Mouse (Mus musculus) brain, adult 2 months (tissue): ENCODE results near the gene Rab11fip3.

Experiments
- DNase-seq: peaks from one replicate; pipeline ENCODE4 v3.0.0; 2011; ENCODE audit warnings: low read depth, low spot score

Gene Rab11fip3

DNA sequence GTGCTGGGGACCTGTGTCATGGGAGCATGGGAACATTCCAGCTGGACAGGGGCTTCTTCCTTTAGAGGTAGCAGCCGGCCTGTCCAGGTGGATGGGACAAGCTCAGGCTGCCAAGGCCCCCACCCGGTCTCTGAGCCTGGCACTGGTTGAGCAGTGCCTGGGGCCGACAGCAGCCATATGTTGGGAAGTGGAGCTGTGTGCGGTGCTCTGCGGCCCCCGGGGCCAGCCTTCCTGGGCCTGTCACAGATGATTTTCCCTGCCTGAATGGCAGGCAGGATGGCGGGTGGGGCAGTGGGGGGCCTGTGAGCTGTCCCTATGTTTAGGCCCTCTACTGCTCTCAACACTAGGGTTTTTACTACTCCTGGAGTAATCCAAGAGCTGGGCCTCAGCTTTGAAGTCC, 113.2 kb downstream of the Rab11fip3 start:
- peak; percentile 96 for DNase-seq

DNA sequence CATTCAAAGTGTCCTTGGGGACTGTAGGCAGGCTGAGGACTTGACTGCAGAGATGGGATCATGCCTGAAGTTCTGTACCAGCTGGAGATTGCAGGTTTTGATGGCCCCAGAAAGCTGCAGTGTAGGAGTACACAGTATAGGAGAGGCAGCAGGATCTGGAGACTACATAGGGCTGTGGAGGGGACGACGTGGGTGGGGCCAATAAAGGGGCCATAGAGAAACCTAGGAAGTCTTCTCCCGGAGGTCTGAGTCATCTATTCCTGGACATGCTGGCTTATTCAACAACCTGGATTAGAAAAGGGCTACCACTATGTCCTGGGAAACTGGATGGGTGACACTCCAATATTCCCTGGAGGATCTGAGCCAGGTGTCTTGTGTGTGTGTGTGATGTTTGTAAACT, 113.6 kb downstream of the Rab11fip3 start:
- DNase-seq = peak; percentile 63

DNA sequence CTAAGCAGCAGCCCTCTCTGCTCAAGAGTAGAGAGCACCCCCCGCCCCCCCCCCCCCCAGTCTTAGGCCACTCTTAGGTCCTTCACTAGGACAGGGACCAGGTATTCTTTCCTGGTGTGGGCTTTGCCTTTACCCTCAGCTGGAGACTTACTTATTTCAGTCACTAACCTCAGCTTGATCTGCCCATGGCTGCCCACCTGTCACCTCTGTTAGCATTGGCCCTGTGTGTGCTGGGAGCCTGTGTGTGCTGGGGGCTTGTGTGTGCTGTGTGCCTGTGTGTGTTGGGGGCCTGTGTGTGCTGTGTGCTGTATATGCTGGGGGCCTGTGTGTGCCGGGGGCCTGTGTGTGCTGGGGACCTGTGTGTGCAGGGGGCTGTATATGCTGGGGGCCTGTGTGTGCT, 114.7 kb downstream of the Rab11fip3 start:
- no peak for DNase-seq

DNA sequence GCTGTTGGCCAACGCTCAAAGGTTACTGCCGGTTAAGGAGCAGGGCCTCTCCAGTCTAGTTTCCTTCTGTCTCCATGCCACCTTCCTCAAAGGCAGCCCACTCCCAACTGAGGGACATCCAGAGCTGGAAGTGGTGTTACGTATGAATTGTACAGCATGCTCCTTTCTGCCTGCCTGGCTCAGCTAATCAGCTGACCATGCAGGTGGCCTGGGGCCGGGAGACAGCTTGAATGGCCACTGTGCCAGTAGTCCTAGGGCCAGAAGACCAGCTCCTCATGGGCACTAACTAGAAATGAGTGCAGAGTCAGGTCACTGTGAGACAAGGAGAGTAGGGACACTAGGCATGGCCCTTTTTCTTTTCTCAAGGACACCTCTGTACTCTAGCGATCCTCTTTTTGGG, 116.2 kb downstream of the Rab11fip3 start:
- peak; percentile 92 for DNase-seq

DNA sequence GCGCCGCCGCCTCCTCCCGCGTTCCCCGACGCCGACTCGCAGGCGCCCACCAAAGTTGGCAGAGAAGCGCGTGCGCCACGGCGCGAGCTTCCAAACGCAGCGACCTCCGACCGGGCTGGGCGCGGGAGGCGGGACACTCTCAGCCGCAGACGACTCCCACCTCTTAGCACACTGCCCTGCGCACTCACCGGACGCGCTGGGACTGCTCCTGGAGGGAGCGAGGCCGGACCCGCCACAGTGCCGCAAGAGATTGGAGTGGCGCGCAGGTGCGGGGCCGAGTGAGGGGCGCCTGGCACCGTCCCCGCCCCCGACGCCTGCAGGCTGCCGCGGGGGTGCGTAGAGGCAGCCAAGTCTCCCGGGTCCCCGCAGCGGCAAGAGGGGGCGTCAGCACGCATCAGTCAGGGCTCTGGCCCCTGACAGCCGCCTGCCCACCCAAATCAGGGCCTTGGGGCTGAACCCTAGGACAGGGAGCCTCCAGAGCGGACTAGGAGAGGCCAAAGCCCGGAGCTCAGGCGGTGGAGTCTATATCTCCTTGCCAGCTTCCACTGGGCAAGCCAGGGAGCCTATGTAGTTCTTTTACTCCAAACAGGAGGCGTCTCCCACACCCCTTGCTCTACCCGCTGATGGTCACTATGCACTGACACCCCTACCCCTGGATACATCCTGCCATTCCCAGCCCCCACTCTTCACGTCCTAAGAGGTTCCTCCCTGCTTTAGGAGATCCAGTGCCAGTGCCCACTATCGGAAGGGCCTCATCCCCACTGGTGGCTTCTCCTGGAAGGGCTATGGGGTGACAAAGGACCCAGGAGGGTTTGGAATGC, 117.3 kb downstream of the Rab11fip3 start, which contains the start of gene A930017K11Rik:
TSS of gene A930017K11Rik (minus strand) at position 763 of the 821 bp plus-strand sequence.
- peak; percentile 69 for DNase-seq

DNA sequence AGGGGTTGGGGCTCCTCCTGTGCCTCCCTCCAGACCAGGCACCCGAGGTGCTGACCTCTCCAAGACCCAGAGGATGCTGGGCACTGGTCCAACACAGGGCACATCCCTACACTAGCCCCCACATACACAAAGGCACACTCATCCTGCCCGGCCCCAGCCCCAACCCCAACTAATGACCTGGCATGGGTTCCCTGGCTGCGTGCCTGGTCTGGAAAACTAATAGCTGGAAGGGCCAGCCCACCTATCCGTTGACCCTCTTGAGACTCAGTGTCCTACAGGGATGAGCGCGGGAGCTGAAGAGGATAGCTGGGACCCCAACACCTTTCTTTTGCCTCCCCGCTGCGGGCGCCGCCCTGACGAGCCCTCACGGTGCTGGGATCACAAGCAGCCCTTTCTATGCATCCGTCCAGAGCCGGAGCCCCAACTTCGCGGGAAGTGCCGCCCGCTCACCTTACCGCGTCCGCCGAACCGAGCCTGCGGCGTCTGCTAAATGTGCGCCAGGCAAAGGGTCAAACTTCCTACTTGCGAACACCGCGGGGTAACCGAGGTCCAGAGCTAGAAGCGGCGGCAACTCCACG, 118.0 kb downstream of the Rab11fip3 start:
- DNase-seq = peak; percentile 53

DNA sequence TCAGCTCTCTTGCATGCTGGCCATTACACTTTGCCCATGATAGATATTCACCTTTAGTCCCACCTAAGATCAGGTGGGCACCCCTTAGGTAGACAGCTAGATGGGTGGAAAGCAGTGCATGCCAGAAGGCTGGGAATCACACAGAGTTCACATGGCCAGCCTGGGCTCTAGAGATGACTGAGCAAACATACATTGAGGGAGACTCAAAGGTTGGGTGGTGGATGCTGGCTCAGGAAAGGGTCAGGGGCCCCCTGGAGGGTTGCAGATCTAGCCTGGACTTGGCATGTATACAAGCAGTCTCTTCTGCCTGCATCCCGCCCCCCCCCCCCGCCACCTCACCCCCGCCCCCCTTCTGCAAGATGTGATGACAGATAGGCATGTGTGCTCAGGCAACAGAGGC, 118.6 kb downstream of the Rab11fip3 start:
- DNase-seq = no peak

DNA sequence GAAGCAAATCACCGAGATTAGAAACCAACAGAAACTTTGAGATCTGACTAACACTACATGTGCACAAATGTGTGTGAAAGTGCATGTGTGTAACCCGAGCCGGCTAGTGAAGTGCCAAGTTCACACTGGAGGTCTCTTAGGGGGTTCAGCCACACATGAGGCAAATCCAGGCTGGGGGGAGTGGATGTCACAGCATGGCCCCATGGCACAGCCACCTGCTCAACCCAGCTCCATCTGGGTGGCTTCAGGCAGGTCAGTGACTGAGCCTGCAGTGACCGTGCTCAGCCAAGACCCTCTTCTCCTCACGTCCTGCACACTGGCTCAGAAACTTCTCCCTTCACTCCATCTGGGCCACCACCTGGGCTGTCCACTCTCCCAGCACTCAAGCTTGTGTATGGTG, 119.4 kb downstream of the Rab11fip3 start:
- peak; percentile 43 for DNase-seq

DNA sequence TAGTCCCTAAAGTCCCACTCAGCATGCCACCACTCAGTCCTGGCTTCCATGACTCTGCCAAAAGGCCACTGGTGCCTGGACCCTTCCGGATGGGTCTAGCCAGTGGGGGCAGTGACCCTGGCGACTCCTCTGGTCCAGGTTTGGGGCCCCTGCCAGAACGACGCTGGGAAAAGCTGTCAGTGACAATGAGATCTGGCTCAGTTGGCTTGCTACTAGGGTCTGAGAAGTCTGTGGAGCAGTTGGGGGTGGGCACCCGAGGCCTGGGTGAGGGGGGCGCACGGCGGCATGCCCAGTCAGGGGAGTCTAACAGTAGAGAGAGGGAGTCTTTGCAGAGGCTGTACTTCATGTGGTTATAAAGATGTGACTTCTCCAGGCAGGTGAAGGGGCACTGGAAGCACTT, 121.3 kb downstream of the Rab11fip3 start:
- no peak for DNase-seq

DNA sequence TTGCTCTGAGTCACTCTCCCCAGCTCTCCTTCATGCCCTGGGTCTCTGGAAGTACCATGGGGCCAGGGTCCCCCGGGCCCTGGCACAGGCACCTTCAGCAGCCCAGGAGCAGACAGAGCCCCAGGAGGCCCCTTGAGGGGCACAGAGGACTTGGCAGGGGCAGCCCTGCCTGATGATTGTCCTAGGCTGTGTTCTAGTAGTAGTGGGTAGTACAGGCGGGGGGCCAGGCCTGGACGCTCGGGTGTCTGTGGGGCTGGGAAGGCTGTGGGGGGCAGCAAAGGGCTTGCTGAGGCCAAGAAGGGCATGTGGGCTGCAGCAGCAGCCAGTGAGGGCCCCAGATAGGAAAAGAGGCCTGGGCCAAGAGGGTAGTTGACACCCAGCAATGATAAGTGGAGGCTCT, 121.8 kb downstream of the Rab11fip3 start:
- DNase-seq = no peak

DNA sequence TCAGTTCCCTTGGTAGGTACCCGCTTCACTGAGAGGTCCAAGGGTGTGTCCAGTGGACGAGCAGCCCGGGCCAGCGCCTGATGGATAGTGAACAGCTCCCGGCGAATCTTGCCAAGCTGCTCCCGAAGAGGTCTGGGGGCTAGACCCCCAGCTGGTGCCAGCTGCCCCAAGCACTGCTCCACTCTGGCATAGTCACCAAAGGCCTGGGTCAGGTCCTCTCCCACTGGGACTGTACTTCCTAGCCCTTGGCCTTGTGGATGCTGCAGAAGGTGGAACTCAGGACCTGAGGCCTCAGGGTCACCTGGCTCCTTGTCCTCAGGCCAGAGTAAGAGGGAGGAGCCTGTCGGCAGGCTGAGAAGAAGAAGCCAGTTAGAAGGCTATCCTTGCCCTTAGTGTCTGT, 122.5 kb downstream of the Rab11fip3 start:
- DNase-seq = no peak

DNA sequence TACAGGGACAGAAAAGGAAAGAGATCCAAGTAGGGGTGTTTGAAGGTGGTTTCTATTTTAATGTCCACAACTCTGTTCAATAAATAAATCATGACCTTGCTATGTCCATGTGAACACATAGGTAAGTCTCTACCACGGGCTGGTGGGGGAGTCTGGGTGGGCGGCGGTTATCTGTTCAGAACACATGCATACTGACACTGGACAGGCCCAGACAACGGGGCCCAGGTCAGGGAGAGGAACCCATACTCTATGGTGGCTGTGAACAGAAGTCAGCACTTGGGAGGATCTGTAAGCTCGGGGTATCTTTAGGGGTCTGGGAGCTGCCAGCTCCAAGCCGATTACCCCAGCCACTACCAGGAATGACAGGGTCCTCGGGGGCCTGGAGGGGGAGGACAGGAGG, 123.0 kb downstream of the Rab11fip3 start:
- DNase-seq = no peak

DNA sequence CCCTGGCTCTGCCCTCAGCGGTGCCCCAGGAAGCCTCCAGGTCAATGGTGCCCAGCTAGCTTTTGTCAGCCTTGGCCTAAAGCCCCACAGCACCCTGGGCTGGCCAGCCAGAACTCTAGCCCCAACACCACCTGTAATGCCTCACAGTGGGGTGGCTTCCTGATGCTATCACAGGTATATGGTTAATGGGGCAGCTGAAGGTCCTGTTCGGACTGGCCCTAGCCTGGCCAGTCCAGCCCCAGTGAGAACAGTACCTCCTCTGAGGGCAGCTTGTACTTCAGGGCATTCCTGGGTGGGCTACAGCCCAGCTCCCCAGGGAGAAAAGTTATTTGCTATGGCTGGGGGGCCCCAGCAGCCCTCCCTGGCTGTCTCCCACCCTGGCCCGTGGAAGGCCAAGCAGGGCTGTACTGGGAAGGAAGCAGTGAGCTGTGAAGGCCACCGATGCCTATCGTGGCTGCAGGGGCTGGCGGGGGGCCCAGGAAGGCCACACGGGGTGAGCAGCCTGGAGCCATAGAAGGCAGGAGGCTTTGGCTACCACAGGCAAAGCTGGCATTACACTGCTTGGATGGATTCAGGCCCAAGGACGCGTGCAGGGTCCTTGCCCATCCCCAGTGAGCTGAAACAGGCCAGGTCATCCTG, 123.7 kb downstream of the Rab11fip3 start:
- no peak for DNase-seq

DNA sequence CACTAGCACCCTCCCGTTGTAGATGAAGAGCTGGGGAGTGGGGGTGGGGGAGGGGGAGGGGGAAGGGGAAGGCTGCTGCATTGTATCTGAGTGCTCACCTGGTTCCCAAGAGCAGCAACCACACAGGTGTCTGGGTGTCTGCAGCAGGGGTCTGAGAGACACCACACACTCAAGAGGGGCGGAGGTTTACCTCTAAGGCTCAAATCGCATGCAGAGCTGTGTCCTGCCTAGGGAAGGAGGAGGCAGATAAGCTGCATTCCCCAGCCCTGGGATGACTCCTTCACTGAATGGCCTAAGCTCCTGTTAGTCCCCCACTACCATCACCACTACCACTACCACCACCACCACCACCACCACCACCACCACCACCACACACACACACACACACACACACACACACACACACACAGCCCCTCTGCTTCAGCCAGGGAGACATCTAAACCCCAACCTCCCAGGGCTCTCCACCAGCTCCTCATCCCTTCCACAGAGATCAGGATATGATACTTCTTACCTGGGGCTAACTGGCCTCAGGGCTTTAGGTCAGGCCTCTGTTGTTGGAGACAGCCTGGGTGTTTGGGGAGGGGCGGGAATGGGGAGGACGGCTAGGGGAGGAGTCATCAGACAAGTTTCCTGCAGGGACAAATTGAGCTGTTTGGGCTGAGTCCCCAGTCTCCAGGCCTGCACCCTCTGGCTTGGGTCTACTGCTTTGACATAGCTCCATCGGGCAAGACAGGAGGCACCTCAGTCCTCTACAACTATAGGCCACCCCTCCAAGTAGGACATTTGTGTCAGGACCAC, 124.8 kb downstream of the Rab11fip3 start, which contains the start of the genes Pigq and Nhlrc4:
TSS of gene Pigq (minus strand) at position 571 of the 798 bp plus-strand sequence.
TSS of gene Nhlrc4 (minus strand) at position 596 of the 798 bp plus-strand sequence.
- DNase-seq = no peak

DNA sequence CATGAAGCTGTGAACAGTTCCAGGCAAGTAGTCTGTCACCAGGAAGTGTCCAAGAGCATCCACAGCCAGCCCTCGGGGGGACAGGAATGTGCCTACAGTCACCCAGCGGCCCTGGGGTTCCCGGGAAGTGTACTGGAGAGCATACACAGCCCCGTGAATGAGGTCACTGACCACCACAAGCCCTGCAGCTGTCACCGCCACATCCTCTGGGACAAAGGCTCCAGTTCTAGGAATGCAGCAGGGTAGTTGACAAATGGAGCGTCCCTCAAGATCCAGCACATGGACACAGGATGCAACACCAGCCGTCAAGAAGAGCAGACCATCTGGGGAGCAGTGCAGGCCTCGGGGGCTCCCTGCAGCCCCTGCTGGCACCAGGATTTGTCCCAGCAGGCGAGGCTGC, 125.6 kb downstream of the Rab11fip3 start:
- DNase-seq = no peak

DNA sequence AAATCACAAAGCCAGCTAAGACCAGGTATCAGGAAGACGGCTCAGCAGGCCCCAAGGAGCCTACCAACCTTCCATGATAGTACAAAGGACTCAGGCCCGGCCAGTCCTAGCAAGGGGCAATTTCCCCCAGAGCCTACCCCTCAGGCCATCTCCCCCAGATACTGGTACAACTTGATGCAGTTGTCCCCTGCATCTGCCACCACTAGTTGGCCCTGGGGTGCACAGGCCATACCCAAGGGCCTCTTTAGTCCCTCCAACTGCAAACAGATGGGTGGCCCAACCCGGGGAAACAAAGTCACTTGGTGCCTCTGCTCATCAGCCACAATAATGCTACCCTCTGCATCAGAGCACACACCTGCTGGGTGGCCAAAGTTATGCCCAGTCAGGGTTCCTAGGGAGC, 126.1 kb downstream of the Rab11fip3 start:
- DNase-seq = no peak

DNA sequence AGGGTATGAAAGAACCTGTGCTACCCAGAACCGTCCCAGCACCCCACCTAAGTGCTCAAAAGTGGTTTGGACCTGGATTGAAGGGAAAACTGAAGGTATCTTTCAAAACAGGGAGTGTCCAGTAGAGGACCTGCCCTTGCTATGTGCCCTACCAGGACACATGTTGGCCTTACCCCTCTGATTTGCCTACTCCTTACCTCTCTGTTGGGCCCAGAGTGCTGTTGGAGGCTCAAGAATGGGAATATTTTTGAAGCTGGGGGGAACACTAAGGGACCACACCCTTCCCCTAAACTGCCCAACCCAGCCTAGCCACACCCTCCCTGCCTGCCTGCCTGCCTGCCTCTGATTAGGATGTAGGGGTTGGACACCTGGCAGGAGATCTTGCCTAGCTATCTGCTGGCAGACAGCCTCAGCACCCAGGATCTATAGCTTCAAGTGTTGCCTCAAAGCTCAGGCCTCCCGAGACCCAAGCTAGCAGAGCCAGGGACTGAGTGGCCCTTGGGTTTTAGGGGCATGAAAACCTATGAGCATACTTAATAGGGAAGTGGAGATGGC, 126.7 kb downstream of the Rab11fip3 start:
- DNase-seq = no peak

DNA sequence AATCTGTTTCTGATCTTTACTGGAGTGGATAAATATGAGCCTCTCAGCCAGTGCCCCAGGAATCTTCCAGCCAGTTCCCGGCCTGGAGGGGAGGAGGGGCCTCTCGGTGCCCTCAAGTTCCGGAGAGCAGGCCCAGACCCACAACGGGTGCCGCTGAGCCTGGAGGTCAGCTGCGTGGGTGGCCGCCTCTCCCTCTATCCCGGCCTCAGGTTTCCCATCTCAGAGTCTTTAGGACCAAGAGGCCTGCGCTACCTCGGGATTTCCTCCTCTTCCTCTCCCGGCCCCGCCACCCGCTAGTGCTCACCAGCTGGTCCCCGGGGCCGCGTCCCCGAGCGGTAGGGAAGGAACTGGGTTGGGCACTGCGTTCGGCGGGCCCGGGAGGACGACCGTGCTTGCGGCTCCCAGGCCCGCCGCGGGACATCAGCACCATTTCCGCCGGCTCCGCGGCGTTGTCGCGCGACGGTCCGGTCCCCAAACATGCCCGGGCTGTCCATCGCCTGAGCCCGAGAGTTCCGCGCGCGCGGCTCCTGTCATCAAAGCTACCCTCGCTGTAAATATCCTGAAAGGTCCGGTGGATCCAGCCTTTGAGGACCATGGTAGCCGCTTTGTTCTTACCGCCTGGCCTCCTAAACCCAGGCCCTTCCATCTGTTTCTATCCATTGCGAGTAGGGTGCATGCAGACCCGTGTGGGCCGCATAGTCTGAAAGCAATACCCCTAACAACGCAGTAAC, 127.7 kb downstream of the Rab11fip3 start:
- peak; percentile 89 for DNase-seq
